Mouse (Mus musculus) 3T3-L1 (cell line): ENCODE measurements at regions not wholly inside any gene's neighbourhood (a gene's known extent, or its start where the extent isn't known, plus 50 kb on each side); places are given as distances from the start of the nearest gene placed in this dataset.

ENCODE experiments used
- DNase-seq: peaks from one replicate; pipeline ENCODE4 v3.0.0-alpha.2; 2015; ENCODE audit warnings: low read depth, low spot score

DNA sequence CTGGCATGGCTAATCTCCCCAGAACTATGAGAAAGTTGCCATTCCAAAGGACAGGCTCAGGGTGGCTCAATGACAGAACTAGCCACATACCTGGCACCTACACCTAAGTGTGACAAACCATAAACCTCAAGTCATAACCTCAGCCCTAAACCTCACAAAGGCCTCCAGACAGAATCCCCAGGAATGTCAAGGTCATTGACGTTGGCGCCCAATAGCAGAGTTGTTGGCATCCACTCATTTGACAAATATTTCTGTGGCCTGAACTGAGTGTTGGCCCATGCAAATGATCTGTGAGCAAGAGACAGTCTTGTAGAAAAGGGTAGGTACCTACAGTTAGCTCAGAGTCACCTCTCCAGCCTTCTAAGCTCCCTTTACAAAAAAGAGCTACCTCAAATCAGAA is 80.3 kb upstream of the Agap1 start:
- DNase-seq, result no peak

DNA sequence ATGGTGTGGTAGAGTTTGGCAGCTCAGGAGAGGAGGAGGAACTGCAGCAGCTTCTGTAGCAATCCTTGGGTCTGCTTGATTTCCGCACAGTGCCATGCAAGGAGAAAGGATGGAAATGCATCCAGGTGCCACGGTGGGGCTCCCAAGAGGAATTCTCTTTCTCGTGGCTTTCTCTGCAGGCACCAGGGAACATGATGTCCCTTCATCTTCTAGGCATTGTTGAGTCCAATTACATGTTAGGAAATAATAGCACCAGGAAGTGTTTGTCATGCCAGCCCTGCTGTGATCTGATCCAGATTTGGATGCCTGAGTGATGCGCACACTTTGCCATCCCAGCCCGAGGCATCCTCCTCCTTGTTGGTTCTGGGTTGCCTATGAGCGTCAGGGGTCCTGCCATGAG is 72.6 kb upstream of the Agap1 start:
- no peak for DNase-seq

DNA sequence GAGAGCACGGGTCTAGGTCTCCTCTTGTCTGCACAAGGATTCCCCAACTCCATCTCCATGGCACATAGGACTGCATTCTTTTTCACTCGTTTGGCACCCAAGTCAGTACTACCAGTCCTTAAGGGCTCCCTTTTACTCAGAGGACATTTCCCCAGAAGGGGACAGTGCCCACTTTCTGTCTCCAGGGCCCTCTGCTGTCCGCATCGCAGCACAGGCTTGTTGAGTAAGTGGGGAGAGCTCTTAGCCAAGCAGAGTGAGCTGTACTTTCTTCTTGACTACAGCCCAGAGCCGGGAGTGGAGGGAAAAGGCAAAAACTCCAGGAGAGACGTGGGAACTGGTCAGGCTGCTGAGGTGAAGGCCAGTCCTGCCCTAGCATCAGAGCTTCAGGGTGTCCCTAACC is 69.5 kb upstream of the Agap1 start:
- DNase-seq, result no peak

DNA sequence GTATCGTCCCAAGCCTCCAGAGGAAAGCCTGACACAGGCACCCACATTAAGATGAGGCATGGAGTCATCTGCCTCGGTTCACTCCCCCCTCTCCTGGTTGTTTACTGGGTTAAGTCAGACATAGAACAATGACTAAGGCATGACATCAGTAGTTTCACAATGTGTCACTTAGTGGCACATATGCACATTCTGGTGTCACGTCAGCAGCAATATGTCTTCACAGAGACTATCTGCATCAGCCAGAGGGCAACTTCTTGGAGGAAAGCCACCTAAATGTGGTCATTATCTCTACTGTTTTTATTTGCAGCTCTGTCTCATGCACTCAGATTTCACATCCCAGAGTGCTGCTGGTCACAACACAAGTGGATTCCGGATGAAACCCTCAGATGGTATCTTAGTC is 61.9 kb upstream of the Agap1 start:
- DNase-seq, result peak; percentile 22

DNA sequence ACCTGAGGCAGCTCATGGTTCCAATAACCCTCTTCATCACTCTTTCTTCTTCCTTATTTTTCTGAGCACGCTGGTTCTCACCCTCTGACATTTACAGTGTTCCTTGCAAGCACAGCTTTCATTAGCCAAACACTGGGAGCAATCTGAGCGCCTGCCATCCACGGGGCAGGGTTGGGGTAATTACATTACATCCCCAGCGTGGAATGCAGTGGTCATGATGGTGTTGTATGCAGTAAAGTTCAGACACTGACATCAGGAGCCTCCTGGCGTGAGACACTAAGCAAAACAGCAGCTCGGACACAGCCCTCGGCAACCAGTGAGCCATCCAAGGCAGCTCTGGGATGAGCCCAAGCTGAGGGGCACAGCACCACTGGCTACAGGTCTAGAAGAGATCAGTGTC is 60.1 kb upstream of the Agap1 start:
- no peak for DNase-seq

DNA sequence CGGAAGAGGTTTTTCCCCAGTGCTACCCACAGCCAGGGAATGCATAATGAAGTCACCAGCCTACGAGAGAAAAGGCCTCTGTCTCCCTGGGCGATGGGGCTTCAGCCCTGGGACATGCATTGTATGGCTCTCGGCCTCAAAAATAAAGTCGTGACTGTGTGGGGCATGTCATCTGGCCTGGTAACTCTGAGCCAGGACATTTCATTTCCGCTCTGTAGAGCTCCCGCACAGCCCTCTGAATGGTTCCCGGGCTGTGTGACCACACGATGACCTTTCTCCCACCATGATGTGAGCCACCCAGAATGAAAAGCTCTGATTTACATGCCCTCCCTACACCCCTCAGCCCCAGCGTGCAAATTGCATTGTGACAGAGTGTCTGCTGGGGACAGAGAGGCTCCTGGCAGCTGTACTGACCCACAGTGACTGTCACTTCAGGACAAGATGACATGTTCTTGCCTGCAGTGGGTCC is 53.8 kb upstream of the Agap1 start:
- DNase-seq, result no peak

DNA sequence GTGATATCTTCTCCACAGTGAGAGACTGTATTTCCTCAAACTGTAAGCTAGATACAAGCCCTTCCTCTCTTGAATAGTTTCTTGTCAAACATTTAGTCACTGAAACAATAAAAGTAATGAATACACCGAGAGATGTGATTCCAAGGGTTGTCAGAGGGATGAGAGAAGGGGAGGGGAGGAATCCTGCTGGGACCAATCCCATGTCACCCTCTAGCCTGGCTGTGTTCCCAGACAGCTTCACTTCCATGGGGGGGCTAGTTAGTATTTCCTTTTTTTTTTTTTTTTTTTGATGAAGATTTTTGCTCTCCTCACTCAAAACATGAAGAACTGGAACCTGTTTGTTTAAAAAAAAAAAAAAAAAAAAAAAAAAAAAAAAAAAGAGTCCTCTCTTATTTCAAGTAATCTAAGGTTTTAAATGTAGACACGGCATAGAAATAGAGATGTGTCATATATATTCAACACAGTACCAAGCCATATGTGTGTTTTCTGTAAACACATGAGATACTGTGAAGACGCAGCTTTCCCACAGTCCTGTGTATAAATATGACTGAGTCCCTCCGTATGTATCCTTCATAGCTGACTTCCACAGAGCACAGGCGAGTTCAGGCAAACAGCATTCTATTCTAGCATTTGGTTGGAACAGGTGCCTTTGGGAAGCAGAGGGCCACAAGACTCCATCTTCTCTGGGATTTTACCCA is 51.9 kb upstream of the Agap1 start:
- DNase-seq, result no peak

DNA sequence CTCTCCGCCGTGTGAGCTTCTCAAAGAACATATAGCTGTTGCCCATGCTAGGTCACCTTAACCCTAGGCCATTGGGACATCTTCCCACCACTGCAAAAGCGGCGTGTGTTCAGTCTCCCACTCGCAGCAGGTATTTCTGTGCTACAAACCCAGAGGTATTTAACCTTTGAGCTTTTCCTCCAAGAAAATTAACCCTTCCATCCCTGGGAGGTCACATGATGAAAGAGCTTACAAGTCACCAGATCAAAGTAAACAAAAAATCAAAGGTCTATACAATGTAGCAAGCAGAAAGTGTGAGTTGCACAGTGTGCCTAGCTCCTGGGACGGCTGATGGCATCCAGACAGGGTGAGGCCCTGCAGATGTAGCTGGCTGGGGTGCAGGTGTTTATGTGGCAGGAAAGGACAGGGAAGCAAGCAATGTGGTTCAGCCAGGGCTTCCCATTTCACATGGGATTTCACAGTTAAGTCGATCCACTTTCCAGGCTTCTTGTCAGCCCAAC is 51.0 kb upstream of the Agap1 start:
- no peak for DNase-seq
